Mouse (Mus musculus): ENCODE measurements around the gene Mtus2. TPM values are rescaled to one million over a fixed set of nuclear protein-coding genes. Genes with fewer than 3 reads are reported as not detected.

Gene Mtus2
- polyA plus RNA-seq, 1 experiment, result 0.04 TPM

DNA sequence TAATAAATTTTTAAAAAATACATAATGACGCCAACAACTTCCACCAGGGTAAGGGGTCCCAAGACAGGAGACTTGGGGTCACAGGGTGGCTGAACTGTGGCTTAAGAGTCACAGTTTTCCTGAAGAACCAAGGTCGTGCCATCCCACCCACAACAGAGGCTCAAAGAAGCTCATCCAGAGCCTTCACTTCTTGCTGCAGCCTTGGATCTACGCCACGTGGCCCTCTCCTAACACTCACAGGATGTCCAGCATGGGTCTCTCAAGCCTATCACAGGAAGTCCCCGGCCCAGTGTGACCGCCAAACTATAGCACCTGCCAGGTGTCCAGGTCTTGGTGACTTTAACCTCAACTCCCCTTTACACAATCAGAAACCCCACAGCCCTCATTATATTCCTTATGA is 400.0 kb downstream of the Mtus2 start:
- TF ChIP-seq FOSL1 (IDR thresholded peaks at IDR 0.05; ENCODE audit: insufficient read depth, low read length, poor library complexity, severe bottlenecking) (no peak), MYOD1 (IDR thresholded peaks at IDR 0.05; ENCODE audit: control insufficient read depth, insufficient read length, low read depth) (no peak), CTCF (IDR thresholded peaks at IDR 0.05; ENCODE audit: control insufficient read depth, insufficient read depth, insufficient read length) (no peak)
- H3K27me3 ChIP-seq (ENCODE audit: control insufficient read depth, insufficient read depth, insufficient read length), result no peaks in the 10 kb centered on the region
- no peak overlapping the region for H3ac ChIP-seq (ENCODE audit: control insufficient read depth, insufficient read length, low read depth)
- H3K79me3 ChIP-seq (ENCODE audit: low read depth), result peaks cover 42% of the 10 kb centered on the region
- H3K4me3 ChIP-seq (ENCODE audit: insufficient read depth, poor library complexity, severe bottlenecking), result no peak overlapping the region
- peaks cover 84% of the 10 kb centered on the region for H3K79me2 ChIP-seq (ENCODE audit: control insufficient read depth, insufficient read depth)
- H3K36me3 ChIP-seq (ENCODE audit: control insufficient read depth, insufficient read depth), result peaks cover 56% of the 10 kb centered on the region

DNA sequence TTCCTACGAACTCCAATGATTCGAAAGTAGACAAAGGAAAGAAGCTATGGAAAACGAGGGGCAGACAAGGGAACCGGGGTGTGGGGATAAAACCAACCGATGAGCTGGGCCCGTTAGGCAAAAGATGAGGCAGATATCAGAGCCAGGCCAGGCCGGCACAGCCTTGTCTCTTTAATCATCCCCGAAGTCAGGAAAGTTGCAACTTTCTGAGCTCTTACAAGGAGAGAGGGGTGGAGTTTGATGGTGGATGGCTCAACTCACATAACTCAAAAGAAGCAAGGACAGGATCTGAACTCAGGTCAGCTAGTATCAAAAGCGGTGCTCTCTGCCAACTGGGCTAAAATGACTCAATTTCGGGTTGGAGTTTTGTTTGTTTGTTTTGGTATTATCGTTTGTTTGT is 402.0 kb downstream of the Mtus2 start:
- TF ChIP-seq USF1 (IDR thresholded peaks at IDR 0.05; ENCODE audit: low read depth), result no peak
- no peak for TF ChIP-seq MYOG (IDR thresholded peaks at IDR 0.05; ENCODE audit: control insufficient read depth, extremely low read depth, insufficient read length)
- no peak for TF ChIP-seq FOSL1 (IDR thresholded peaks at IDR 0.05; ENCODE audit: insufficient read depth, low read length, poor library complexity, severe bottlenecking)
- no peak for TF ChIP-seq CEBPB (IDR thresholded peaks at IDR 0.05; ENCODE audit: low read depth)
- no peak for TF ChIP-seq MAX (IDR thresholded peaks at IDR 0.05)
- no peak for TF ChIP-seq MYOD1 (IDR thresholded peaks at IDR 0.05; ENCODE audit: control insufficient read depth, insufficient read length, low read depth)
- TF ChIP-seq CTCF (IDR thresholded peaks at IDR 0.05; ENCODE audit: control insufficient read depth, insufficient read depth, insufficient read length), result no peak
- peaks cover 91% of the 10 kb centered on the region for H3K79me2 ChIP-seq (ENCODE audit: control insufficient read depth, insufficient read depth)
- H3ac ChIP-seq (ENCODE audit: control insufficient read depth, insufficient read length, low read depth), result no peak overlapping the region
- no peaks in the 10 kb centered on the region for H3K27me3 ChIP-seq (ENCODE audit: control insufficient read depth, insufficient read depth, insufficient read length)
- peaks cover 49% of the 10 kb centered on the region for H3K36me3 ChIP-seq (ENCODE audit: control insufficient read depth, insufficient read depth)
- H3K4me3 ChIP-seq (ENCODE audit: insufficient read depth, poor library complexity, severe bottlenecking), result no peak overlapping the region
- H3K79me3 ChIP-seq (ENCODE audit: low read depth), result peaks cover 45% of the 10 kb centered on the region

DNA sequence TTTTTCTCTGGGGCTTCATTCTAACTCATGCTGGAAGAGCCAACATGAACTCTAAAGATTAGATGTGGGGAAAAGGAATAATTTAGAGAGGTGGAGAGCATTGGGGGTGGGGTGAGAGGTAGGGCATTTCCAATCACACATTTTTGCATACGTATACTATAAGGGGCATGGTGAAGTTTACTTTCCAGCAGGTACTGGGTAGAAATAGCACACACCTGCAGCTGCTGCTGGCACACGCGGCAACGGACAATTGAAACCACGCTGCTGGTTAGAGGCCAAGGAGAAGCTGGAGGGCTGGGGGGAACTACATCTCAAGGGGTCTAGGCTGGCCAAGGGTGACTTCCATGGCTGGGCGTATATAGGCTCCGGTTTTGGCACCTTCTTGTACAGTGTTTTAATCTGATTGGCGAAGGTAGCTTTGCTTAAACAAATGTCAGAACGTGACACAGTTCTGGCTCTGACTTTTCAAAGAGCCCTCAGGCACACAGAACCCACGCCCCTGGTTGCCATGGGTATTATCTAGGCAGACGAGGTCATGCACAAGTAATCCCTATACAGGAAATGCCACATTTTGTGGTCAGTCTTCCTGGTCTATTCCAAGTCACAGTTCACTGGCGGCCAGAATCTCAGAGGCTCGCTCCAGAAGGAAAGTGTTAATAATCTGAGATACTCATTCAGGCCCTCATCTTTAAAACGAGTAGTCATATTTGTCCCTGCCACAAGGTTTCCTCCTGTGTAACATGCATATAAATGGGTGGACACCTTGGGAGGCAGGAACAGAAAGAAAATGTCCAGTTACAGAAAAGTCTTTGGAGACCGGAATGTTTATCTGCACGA is 404.0 kb downstream of the Mtus2 start:
- Histone ChIP-seq H3K79me2 (ENCODE audit: control insufficient read depth, insufficient read depth) (peaks cover 91% of the 10 kb centered on the region), H3ac (ENCODE audit: control insufficient read depth, insufficient read length, low read depth) (peak overlapping the region; percentile 30), H3K4me3 (ENCODE audit: insufficient read depth, poor library complexity, severe bottlenecking) (no peak overlapping the region), H3K79me3 (ENCODE audit: low read depth) (peaks cover 45% of the 10 kb centered on the region), H3K27me3 (ENCODE audit: control insufficient read depth, insufficient read depth, insufficient read length) (no peaks in the 10 kb centered on the region), H3K36me3 (ENCODE audit: control insufficient read depth, insufficient read depth) (peaks cover 56% of the 10 kb centered on the region)
- TF ChIP-seq MAX (IDR thresholded peaks at IDR 0.05), result peak; percentile 18
- TF ChIP-seq CEBPB (IDR thresholded peaks at IDR 0.05; ENCODE audit: low read depth), result no peak

DNA sequence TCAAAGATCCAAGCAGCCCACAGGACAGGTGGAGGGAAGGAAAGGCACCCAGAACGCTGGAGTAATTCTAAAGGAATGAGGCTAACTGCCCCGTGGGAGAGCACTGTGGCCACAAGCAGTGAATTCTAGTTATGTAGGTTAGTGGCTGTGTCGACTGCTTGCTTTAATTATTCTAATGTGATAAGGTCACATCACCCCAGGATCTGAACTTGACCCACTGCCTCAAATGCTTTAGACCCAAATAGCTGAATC is 404.6 kb downstream of the Mtus2 start:
- Histone ChIP-seq H3K27me3 (ENCODE audit: control insufficient read depth, insufficient read depth, insufficient read length) (no peaks in the 10 kb centered on the region), H3K79me3 (ENCODE audit: low read depth) (peaks cover 46% of the 10 kb centered on the region), H3K4me3 (ENCODE audit: insufficient read depth, poor library complexity, severe bottlenecking) (no peak overlapping the region), H3K79me2 (ENCODE audit: control insufficient read depth, insufficient read depth) (peaks cover 91% of the 10 kb centered on the region), H3K36me3 (ENCODE audit: control insufficient read depth, insufficient read depth) (peaks cover 56% of the 10 kb centered on the region), H3ac (ENCODE audit: control insufficient read depth, insufficient read length, low read depth) (no peak overlapping the region)
- TF ChIP-seq USF1 (IDR thresholded peaks at IDR 0.05; ENCODE audit: low read depth) (no peak), MYOD1 (IDR thresholded peaks at IDR 0.05; ENCODE audit: control insufficient read depth, insufficient read length, low read depth) (peak; percentile 94)

DNA sequence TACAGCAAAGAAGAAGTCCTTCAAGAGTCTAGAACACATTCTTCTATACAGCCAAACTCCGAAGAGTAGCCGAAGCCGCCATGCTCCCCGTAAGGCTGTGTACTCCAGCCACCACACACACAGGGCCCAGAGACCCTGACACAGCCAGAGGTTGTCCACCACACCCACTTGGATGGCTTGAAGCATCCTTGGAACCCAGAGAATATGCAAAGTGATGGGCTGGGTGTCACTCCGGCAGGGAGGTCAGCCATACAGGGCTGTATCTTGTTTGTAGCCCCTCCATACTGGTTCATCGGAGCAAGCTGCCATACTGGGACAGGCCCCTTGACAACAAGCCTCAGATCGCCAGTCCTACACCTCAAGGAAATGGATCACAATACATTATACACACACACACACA is 405.2 kb downstream of the Mtus2 start:
- H3K4me3 ChIP-seq (ENCODE audit: insufficient read depth, poor library complexity, severe bottlenecking), result peak overlapping the region; percentile 6
- peaks cover 91% of the 10 kb centered on the region for H3K79me2 ChIP-seq (ENCODE audit: control insufficient read depth, insufficient read depth)
- H3ac ChIP-seq (ENCODE audit: control insufficient read depth, insufficient read length, low read depth), result no peak overlapping the region
- H3K27me3 ChIP-seq (ENCODE audit: control insufficient read depth, insufficient read depth, insufficient read length), result no peaks in the 10 kb centered on the region
- peaks cover 49% of the 10 kb centered on the region for H3K79me3 ChIP-seq (ENCODE audit: low read depth)
- H3K36me3 ChIP-seq (ENCODE audit: control insufficient read depth, insufficient read depth), result peaks cover 62% of the 10 kb centered on the region
- TF ChIP-seq MAX (IDR thresholded peaks at IDR 0.05) (no peak), FOSL1 (IDR thresholded peaks at IDR 0.05; ENCODE audit: insufficient read depth, low read length, poor library complexity, severe bottlenecking) (no peak), CEBPB (IDR thresholded peaks at IDR 0.05; ENCODE audit: low read depth) (no peak), MYOD1 (IDR thresholded peaks at IDR 0.05; ENCODE audit: control insufficient read depth, insufficient read length, low read depth) (no peak), CTCF (IDR thresholded peaks at IDR 0.05; ENCODE audit: control insufficient read depth, insufficient read depth, insufficient read length) (no peak), MYOG (IDR thresholded peaks at IDR 0.05; ENCODE audit: control insufficient read depth, extremely low read depth, insufficient read length) (no peak), USF1 (IDR thresholded peaks at IDR 0.05; ENCODE audit: low read depth) (no peak)

DNA sequence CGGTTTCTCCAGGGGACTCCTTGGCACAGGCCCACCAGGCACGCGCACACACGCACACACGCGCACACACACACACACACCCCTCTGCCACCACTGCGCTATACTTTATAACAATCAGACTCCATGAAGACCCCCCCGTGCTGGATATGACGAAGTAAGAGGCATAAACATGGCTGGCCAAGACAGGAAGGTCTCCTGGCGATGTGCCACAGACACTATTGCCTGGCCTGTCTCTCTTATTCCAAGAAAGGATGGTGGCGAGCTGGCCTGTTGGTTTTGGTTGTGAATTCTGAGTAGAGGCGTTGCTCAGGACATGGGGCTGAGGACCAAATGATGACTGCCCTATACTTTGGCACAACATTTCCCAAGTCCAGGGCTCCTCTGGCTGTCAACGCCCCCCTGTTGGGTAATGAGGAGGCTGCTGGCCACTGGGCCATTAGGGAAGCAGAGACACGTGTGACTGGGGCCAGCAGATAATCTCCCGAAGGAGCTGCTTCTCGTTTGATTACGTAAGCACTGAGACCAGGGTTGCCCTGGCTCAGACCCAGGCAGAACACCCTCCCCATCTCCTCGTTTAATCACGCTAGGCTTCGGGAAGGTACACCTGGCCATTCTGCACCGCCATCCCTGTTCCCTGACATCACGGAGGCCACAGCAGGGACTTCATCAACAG is 406.5 kb downstream of the Mtus2 start:
- Histone ChIP-seq H3K79me2 (ENCODE audit: control insufficient read depth, insufficient read depth) (peaks cover 91% of the 10 kb centered on the region), H3ac (ENCODE audit: control insufficient read depth, insufficient read length, low read depth) (no peak overlapping the region), H3K79me3 (ENCODE audit: low read depth) (peaks cover 42% of the 10 kb centered on the region), H3K4me3 (ENCODE audit: insufficient read depth, poor library complexity, severe bottlenecking) (no peak overlapping the region), H3K36me3 (ENCODE audit: control insufficient read depth, insufficient read depth) (peaks cover 52% of the 10 kb centered on the region), H3K27me3 (ENCODE audit: control insufficient read depth, insufficient read depth, insufficient read length) (no peaks in the 10 kb centered on the region)
- TF ChIP-seq FOSL1 (IDR thresholded peaks at IDR 0.05; ENCODE audit: insufficient read depth, low read length, poor library complexity, severe bottlenecking) (no peak), MAX (IDR thresholded peaks at IDR 0.05) (no peak), CTCF (IDR thresholded peaks at IDR 0.05; ENCODE audit: control insufficient read depth, insufficient read depth, insufficient read length) (no peak), MYOD1 (IDR thresholded peaks at IDR 0.05; ENCODE audit: control insufficient read depth, insufficient read length, low read depth) (no peak), USF1 (IDR thresholded peaks at IDR 0.05; ENCODE audit: low read depth) (no peak), MYOG (IDR thresholded peaks at IDR 0.05; ENCODE audit: control insufficient read depth, extremely low read depth, insufficient read length) (no peak), CEBPB (IDR thresholded peaks at IDR 0.05; ENCODE audit: low read depth) (no peak)

Other genes with a start within 250 kb of the Mtus2 start
- 2.1 TPM for gene Flt1, start 231.3 kb upstream of the Mtus2 start, polyA plus RNA-seq (2012; fragmentation: generic; extraction: Trizol)
- 292 TPM for gene Pomp, start 96.9 kb upstream of the Mtus2 start, polyA plus RNA-seq (2012; fragmentation: generic; extraction: Trizol)
- gene Slc46a3, start 62.5 kb upstream of the Mtus2 start, polyA plus RNA-seq (2012; fragmentation: generic; extraction: Trizol), result 0.23 TPM

Data from C2C12 (cell line).